Mouse (Mus musculus) left cerebral cortex, adult 11 months (tissue): ENCODE measurements around the gene Ap5z1.

Experiments used
- DNase-seq: peaks from one replicate; pipeline ENCODE4 v3.0.0; 2022; ENCODE audit warnings: low spot score

Ap5z1 gene

GRCm38 (mm10) chr5:142469796-142470195 lies 6.1 kb downstream of the Ap5z1 start:
- no peak for DNase-seq

- peak; percentile 65 for DNase-seq
These were observed 10.0 kb downstream of the Ap5z1 start for GRCm38 (mm10) chr5:142473696-142474095.

GRCm38 (mm10) chr5:142475669-142476068 lies 11.9 kb downstream of the Ap5z1 start:
- no peak for DNase-seq

GRCm38 (mm10) chr5:142477346-142477745 lies 13.6 kb downstream of the Ap5z1 start:
- no peak for DNase-seq

- DNase-seq, result no peak
These were observed 14.3 kb downstream of the Ap5z1 start for GRCm38 (mm10) chr5:142477866-142478615.

GRCm38 (mm10) chr5:142478829-142479435 lies 15.2 kb downstream of the Ap5z1 start:
- peak; percentile 73 for DNase-seq

GRCm38 (mm10) chr5:142482512-142482911 lies 18.8 kb downstream of the Ap5z1 start:
- DNase-seq, result no peak

GRCm38 (mm10) chr5:142483581-142483980 lies 19.8 kb downstream of the Ap5z1 start:
- DNase-seq, result no peak

- no peak for DNase-seq
These were observed 22.9 kb downstream of the Ap5z1 start for GRCm38 (mm10) chr5:142486654-142487053.

- no peak for DNase-seq
These were observed 26.4 kb downstream of the Ap5z1 start for GRCm38 (mm10) chr5:142489955-142490707.

- no peak for DNase-seq
These were observed 29.6 kb downstream of the Ap5z1 start for GRCm38 (mm10) chr5:142493307-142493706.

GRCm38 (mm10) chr5:142495321-142496096 lies 31.8 kb downstream of the Ap5z1 start:
- DNase-seq, result no peak

- DNase-seq, result no peak
These were observed 35.2 kb downstream of the Ap5z1 start for GRCm38 (mm10) chr5:142498964-142499363.

- DNase-seq, result no peak
These were observed 37.2 kb downstream of the Ap5z1 start for GRCm38 (mm10) chr5:142500918-142501317.

GRCm38 (mm10) chr5:142502414-142502813 lies 38.7 kb downstream of the Ap5z1 start:
- peak; percentile 89 for DNase-seq

- DNase-seq, result no peak
These were observed 40.4 kb downstream of the Ap5z1 start for GRCm38 (mm10) chr5:142504175-142504574.

GRCm38 (mm10) chr5:142505695-142506423 lies 42.1 kb downstream of the Ap5z1 start:
- no peak for DNase-seq

- DNase-seq, result no peak
These were observed 45.7 kb downstream of the Ap5z1 start for GRCm38 (mm10) chr5:142509141-142510060.

GRCm38 (mm10) chr5:142510061-142510414 lies 46.3 kb downstream of the Ap5z1 start:
- no peak for DNase-seq

- DNase-seq, result no peak
These were observed 48.4 kb downstream of the Ap5z1 start for GRCm38 (mm10) chr5:142512112-142512511.
